Mouse (Mus musculus) cortical plate, adult 2 months (tissue): ENCODE measurements at regions not wholly inside any gene's neighbourhood (a gene's known extent, or its start where the extent isn't known, plus 50 kb on each side); places are given as distances from the start of the nearest gene placed in this dataset.

Experiments
- CTCF ChIP-seq: fragments of 200-500 bp; IDR thresholded peaks from 2 replicates; pipeline ENCODE4 v1.5.1; 2011; ENCODE audit warnings: mild to moderate bottlenecking, control low read depth, low read length; ENCODE audit not compliant: insufficient read depth; ENCODE audit errors: extremely low read depth
- POLR2A ChIP-seq: fragments of 200-500 bp; IDR thresholded peaks from 2 replicates; pipeline ENCODE4 v1.6.1; 2011; ENCODE audit warnings: mild to moderate bottlenecking, low read length, control low read depth; ENCODE audit not compliant: insufficient read depth; ENCODE audit errors: extremely low read depth

DNA sequence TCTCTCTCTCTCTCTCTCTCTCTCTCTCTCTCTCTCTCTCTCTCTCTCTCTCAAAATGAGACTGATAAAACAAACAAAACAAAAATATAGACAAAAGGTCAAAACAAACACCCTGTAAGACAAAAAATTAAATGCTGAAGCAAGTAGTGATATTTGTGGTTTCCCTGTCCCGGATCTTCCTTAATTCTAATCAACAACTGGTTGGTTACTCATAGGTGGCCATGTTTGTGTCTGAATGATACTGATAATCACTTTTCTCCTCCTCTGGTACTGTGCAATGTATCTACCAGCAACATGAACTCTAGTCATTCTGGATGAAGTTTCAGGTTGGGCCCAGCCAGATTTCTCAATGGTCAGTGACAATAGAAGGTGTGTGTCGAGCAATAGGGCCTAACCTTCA, 396.1 kb upstream of the Nudt12 start:
- TF ChIP-seq CTCF: no peak
- TF ChIP-seq POLR2A: no peak
